Mouse (Mus musculus): ENCODE measurements around the gene Svop. TPM values are rescaled to one million over a fixed set of nuclear protein-coding genes. Genes with fewer than 3 reads are reported as not detected.

Svop gene
- total and polyA plus RNA-seq, 2 experiments from 2014 or later = not detected

DNA sequence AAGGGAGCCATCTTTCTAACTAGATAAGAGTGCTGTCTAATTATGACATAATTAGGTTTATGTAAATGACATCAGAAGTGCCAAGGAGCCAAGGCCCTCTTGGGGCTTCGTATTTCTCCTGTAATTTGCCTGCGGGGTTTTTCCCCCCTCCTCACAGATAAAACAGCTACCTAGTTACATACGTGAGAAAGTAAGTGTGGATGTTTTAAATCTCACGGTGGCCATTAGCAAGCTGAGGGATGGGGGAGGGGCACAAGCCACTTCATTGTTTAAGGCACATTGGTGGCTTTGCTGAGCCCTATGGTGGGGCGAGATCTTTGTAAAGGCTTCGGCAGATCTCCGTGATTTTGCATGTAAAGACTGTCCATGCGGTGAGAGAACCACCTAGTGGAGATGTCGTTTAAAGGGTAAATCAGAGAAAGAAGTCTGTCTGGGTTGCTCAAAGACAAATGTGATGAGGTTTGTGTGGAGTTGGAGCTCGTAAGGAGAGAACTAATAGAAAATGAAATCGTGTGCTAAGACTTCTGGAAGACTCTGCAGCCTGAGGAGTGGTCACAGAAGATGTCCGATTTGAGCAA is 42.5 kb downstream of the Svop start:
- ATAC-seq (ENCODE audit: insufficient read depth, low read depth) (no peak), DNase-seq (ENCODE audit: low spot score) (no peak)
- TF ChIP-seq EP300 (IDR thresholded peaks at IDR 0.05; ENCODE audit: low read depth) (no peak), CTCF (IDR thresholded peaks at IDR 0.05; ENCODE audit: low read depth) (no peak)
- Histone ChIP-seq H3K27ac (ENCODE audit: low read depth) (no peak overlapping the region), H3K4me1 (ENCODE audit: control insufficient read depth, insufficient read depth) (no peaks in the 10 kb centered on the region), H3K9ac (replicated peaks; ENCODE audit: low read depth, low read length) (no peak overlapping the region), H3K9me3 (replicated peaks; ENCODE audit: control insufficient read depth, low read length) (no peaks in the 10 kb centered on the region), H3K27me3 (ENCODE audit: control insufficient read depth, insufficient read depth, low read length) (no peaks in the 10 kb centered on the region), H3K4me2 (ENCODE audit: low read depth, low read length) (no peak overlapping the region), H3K4me3 (ENCODE audit: low read depth, low read length) (no peak overlapping the region), H3K36me3 (replicated peaks; ENCODE audit: control insufficient read depth, insufficient read depth, low read length) (no peaks in the 10 kb centered on the region)
- WGBS = 48% methylated on average over 12 of the region's 12 CpGs

DNA sequence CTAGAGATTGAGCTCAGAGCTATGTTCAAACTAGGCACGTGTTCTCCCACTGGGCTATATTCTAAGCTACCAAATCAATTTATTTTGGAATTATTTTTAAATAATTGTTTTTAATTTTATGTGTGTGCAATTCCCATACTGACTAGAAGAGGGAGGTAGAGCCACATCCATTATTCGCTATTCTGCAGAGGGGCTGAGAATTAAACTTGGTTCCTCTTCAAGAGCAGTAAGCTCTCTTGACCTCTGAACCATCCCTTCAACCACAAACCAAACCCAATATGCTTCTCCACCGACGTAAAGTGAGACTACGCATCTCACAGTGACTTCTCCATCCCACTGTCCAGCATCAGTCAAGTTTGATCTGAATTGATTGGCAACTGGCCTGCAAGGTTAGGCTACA is 44.2 kb downstream of the Svop start:
- TF ChIP-seq EP300 (IDR thresholded peaks at IDR 0.05; ENCODE audit: low read depth) (no peak), CTCF (IDR thresholded peaks at IDR 0.05; ENCODE audit: low read depth) (no peak)
- Histone ChIP-seq H3K9me3 (replicated peaks; ENCODE audit: control insufficient read depth, low read length) (no peaks in the 10 kb centered on the region), H3K4me1 (ENCODE audit: control insufficient read depth, insufficient read depth) (no peaks in the 10 kb centered on the region), H3K27ac (ENCODE audit: low read depth) (no peak overlapping the region), H3K9ac (replicated peaks; ENCODE audit: low read depth, low read length) (no peak overlapping the region), H3K4me3 (ENCODE audit: low read depth, low read length) (no peak overlapping the region), H3K4me2 (ENCODE audit: low read depth, low read length) (no peak overlapping the region), H3K36me3 (replicated peaks; ENCODE audit: control insufficient read depth, insufficient read depth, low read length) (no peaks in the 10 kb centered on the region), H3K27me3 (ENCODE audit: control insufficient read depth, insufficient read depth, low read length) (no peaks in the 10 kb centered on the region)
- DNase-seq (ENCODE audit: low spot score) (no peak), ATAC-seq (ENCODE audit: insufficient read depth, low read depth) (no peak)
- WGBS = 79% methylated on average over 5 of the region's 5 CpGs

GRCm38 (mm10) chr5:114046604-114047003 is 44.8 kb downstream of the Svop start:
- H3K9me3 ChIP-seq (replicated peaks; ENCODE audit: control insufficient read depth, low read length) = no peaks in the 10 kb centered on the region
- H3K27ac ChIP-seq (ENCODE audit: low read depth) = no peak overlapping the region
- H3K9ac ChIP-seq (replicated peaks; ENCODE audit: low read depth, low read length) = no peak overlapping the region
- ATAC-seq (ENCODE audit: insufficient read depth, low read depth) = no peak
- DNase-seq (ENCODE audit: low spot score) = no peak
- no peaks in the 10 kb centered on the region for H3K4me1 ChIP-seq (ENCODE audit: control insufficient read depth, insufficient read depth)
- WGBS = 51% methylated on average over 3 of the region's 3 CpGs
- H3K27me3 ChIP-seq (ENCODE audit: control insufficient read depth, insufficient read depth, low read length) = no peaks in the 10 kb centered on the region
- H3K4me3 ChIP-seq (ENCODE audit: low read depth, low read length) = no peak overlapping the region
- TF ChIP-seq EP300 (IDR thresholded peaks at IDR 0.05; ENCODE audit: low read depth) (no peak), CTCF (IDR thresholded peaks at IDR 0.05; ENCODE audit: low read depth) (peak; percentile 34)
- H3K4me2 ChIP-seq (ENCODE audit: low read depth, low read length) = no peak overlapping the region
- no peaks in the 10 kb centered on the region for H3K36me3 ChIP-seq (replicated peaks; ENCODE audit: control insufficient read depth, insufficient read depth, low read length)

DNA sequence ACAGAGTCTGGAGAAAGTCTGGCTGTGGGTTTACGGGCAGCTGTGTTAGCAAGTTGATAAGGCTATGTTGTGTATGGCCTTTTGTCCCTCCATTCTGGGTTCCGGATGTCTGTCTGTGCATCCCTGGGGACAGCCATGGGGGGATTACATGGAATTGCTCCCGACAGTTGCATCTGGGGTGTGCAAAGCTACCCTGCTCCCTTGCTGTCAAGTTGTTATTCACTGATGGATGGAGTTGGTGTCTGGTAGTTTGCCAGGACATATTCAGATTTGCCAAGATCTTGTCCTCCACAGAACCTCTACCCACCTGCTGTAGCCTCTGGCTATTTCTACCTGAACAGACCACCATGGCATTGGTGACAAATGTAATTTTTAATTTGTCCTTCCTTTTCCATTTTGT is 45.2 kb downstream of the Svop start:
- no peak overlapping the region for H3K27ac ChIP-seq (ENCODE audit: low read depth)

GRCm38 (mm10) chr5:114045134-114045533 is 46.2 kb downstream of the Svop start:
- WGBS = 82% methylated on average over 1 of the region's 1 CpGs
- Histone ChIP-seq H3K9ac (replicated peaks; ENCODE audit: low read depth, low read length) (no peak overlapping the region), H3K27me3 (ENCODE audit: control insufficient read depth, insufficient read depth, low read length) (no peaks in the 10 kb centered on the region), H3K9me3 (replicated peaks; ENCODE audit: control insufficient read depth, low read length) (no peaks in the 10 kb centered on the region), H3K4me3 (ENCODE audit: low read depth, low read length) (no peak overlapping the region), H3K27ac (ENCODE audit: low read depth) (no peak overlapping the region), H3K4me2 (ENCODE audit: low read depth, low read length) (no peak overlapping the region), H3K36me3 (replicated peaks; ENCODE audit: control insufficient read depth, insufficient read depth, low read length) (no peaks in the 10 kb centered on the region), H3K4me1 (ENCODE audit: control insufficient read depth, insufficient read depth) (0 out of 2 replicates have a peak, but pooled peaks cover 4% of the 10 kb centered on the region)
- no peak for ATAC-seq (ENCODE audit: insufficient read depth, low read depth)
- no peak for TF ChIP-seq EP300 (IDR thresholded peaks at IDR 0.05; ENCODE audit: low read depth)
- TF ChIP-seq CTCF (IDR thresholded peaks at IDR 0.05; ENCODE audit: low read depth) = peak; percentile 64
- DNase-seq (ENCODE audit: low spot score) = no peak

More for the DNA sequence above, 45.2 kb downstream of the Svop start:
- H3K9ac ChIP-seq (replicated peaks; ENCODE audit: low read depth, low read length) = no peak overlapping the region
- H3K36me3 ChIP-seq (replicated peaks; ENCODE audit: control insufficient read depth, insufficient read depth, low read length) = no peaks in the 10 kb centered on the region
- H3K4me1 ChIP-seq (ENCODE audit: control insufficient read depth, insufficient read depth) = no peaks in the 10 kb centered on the region
- H3K4me3 ChIP-seq (ENCODE audit: low read depth, low read length) = no peak overlapping the region
- DNase-seq (ENCODE audit: low spot score) = no peak
- no peak overlapping the region for H3K4me2 ChIP-seq (ENCODE audit: low read depth, low read length)
- no peak for ATAC-seq (ENCODE audit: insufficient read depth, low read depth)
- WGBS = 52% methylated on average over 3 of the region's 3 CpGs
- no peaks in the 10 kb centered on the region for H3K27me3 ChIP-seq (ENCODE audit: control insufficient read depth, insufficient read depth, low read length)
- H3K9me3 ChIP-seq (replicated peaks; ENCODE audit: control insufficient read depth, low read length) = no peaks in the 10 kb centered on the region
- no peak for TF ChIP-seq CTCF (IDR thresholded peaks at IDR 0.05; ENCODE audit: low read depth)
- no peak for TF ChIP-seq EP300 (IDR thresholded peaks at IDR 0.05; ENCODE audit: low read depth)

DNA sequence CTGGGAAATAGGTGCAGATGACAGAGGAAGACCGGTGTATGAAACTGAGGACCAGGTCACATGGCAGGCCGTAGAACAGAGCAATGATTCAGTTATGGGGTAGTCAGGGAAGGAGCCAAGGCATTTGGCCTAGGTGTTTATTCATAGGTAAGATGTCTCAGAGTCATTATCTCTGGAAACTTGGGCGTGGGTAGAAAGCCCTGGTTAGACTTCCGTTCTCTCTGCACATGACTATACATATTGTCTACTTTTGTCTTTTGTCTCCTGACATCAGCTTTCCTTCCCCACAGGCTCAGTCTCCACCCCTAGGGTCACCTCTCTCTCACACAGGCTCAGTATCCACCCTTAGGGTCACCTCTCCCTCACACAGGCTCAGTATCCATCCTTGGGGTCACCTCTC is 47.6 kb downstream of the Svop start:
- Histone ChIP-seq H3K36me3 (replicated peaks; ENCODE audit: control insufficient read depth, insufficient read depth, low read length) (no peaks in the 10 kb centered on the region), H3K4me3 (ENCODE audit: low read depth, low read length) (no peak overlapping the region), H3K9me3 (replicated peaks; ENCODE audit: control insufficient read depth, low read length) (no peaks in the 10 kb centered on the region), H3K4me1 (ENCODE audit: control insufficient read depth, insufficient read depth) (0 out of 2 replicates have a peak, but pooled peaks cover 4% of the 10 kb centered on the region), H3K9ac (replicated peaks; ENCODE audit: low read depth, low read length) (no peak overlapping the region), H3K27me3 (ENCODE audit: control insufficient read depth, insufficient read depth, low read length) (no peaks in the 10 kb centered on the region), H3K4me2 (ENCODE audit: low read depth, low read length) (no peak overlapping the region), H3K27ac (ENCODE audit: low read depth) (no peak overlapping the region)
- no peak for TF ChIP-seq EP300 (IDR thresholded peaks at IDR 0.05; ENCODE audit: low read depth)
- no peak for TF ChIP-seq CTCF (IDR thresholded peaks at IDR 0.05; ENCODE audit: low read depth)
- DNase-seq (ENCODE audit: low spot score) (no peak), ATAC-seq (ENCODE audit: insufficient read depth, low read depth) (no peak)
- WGBS = 71% methylated on average over 4 of the region's 4 CpGs
